Comparison of ENCODE assay signal across 19 mouse cellular contexts in genomic region chr14:48770832-48771231, GRCm38 (mm10).
"Had no signal": no experiment of that assay in that cellular context is flagged by ENCODE, and none has a peak within 500 bp of the region (broad histone marks: within the 10 kb centered on the region; RNA-seq: fewer than 3 reads in every experiment).

No protein-coding gene starts in this region.

- H3K36me3 ChIP-seq: kidney, embryonic 15.5 days; liver, embryonic 13.5 days; midbrain, embryonic 12.5 days; neural tube, embryonic 13.5 days; stomach, embryonic 15.5 days had no signal

- H3K4me2 ChIP-seq: kidney, embryonic 15.5 days; liver, embryonic 13.5 days; midbrain, embryonic 12.5 days; neural tube, embryonic 13.5 days; stomach, embryonic 15.5 days had no signal

- H3K4me3 ChIP-seq: kidney, embryonic 15.5 days; left cerebral cortex, adult 2 months; liver, embryonic 13.5 days; midbrain, embryonic 12.5 days; myocyte; neural tube, embryonic 13.5 days; stomach, embryonic 15.5 days had no signal

- DNase-seq: kidney, adult 8-10 months; kidney, postnatal 10 days; kidney, postnatal 36 days; layer of hippocampus, postnatal 36 days; liver, embryonic 13.5 days; lung, adult 2 months; lung, postnatal 14 days; lung, postnatal 4 days; retina, postnatal 1 day; right cerebral cortex, postnatal 25 days; spleen, adult 18-20 months; thymus, postnatal 36 days had no signal

- H3K9me3 ChIP-seq: kidney, embryonic 15.5 days; liver, embryonic 13.5 days; midbrain, embryonic 12.5 days; neural tube, embryonic 13.5 days; stomach, embryonic 15.5 days had no signal

- ATAC-seq: midbrain, embryonic 16.5 days had no signal

- H3K27ac ChIP-seq: kidney, embryonic 15.5 days; left cerebral cortex, adult 2 months; liver, embryonic 13.5 days; midbrain, embryonic 12.5 days; neural tube, embryonic 13.5 days; stomach, embryonic 15.5 days had no signal

- H3K27me3 ChIP-seq: kidney, embryonic 15.5 days; liver, embryonic 13.5 days; midbrain, embryonic 12.5 days; neural tube, embryonic 13.5 days; stomach, embryonic 15.5 days had no signal

- H3K4me1 ChIP-seq: kidney, embryonic 15.5 days; liver, embryonic 13.5 days; midbrain, embryonic 12.5 days; neural tube, embryonic 13.5 days; stomach, embryonic 15.5 days had no signal

- H3K9ac ChIP-seq: kidney, embryonic 15.5 days; liver, embryonic 13.5 days; midbrain, embryonic 12.5 days; neural tube, embryonic 13.5 days; stomach, embryonic 15.5 days had no signal
